Mouse (Mus musculus): ENCODE results near the gene Cftr. TPM values are rescaled to one million over a fixed set of nuclear protein-coding genes. Genes with fewer than 3 reads are reported as not detected.

Cftr gene
- total RNA-seq, 2 experiments from 2014 or later: not detected

DNA sequence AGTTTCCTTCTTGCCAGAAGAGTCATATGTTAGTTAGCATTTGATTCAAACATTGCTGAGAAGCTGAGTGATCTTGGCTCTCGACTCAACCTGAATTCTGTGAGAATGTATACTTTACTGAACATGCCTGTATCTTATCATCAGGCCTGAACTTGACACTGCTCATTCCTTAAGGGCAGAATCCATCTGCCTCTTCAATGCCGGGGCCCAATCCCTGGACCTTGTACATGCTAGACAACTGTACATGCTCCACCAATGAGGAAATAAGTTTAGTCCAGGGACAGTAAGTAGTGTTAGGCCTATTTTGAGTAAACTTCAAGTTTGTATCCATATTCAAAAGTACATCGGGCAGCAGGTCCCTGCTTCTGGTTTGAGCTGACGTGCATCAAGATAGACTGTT, 134.6 kb downstream of the Cftr start:
- ATAC-seq (replicated peaks; ENCODE audit: low FRiP score, low TSS enrichment, poor library complexity, severe bottlenecking): no peak

DNA sequence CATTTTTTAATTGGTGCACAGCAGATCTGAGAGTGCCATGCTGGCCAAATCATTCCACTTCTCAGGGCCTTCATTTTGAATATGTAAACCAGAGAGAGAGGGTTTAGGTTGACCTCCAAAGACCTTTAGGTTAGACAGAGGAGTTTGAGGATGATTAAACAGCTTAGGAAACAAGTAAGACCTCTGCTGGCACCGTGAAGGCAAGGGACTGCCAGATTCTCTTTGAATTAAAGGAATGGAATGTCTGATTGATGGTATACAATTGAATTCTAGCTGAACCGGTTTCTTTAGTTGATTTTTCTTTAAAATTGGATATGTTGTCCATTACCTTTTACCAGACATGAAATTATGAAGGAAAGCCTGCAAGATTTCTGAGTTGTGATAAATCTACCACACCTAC, 140.5 kb downstream of the Cftr start:
- no peak for ATAC-seq (replicated peaks; ENCODE audit: low FRiP score, low TSS enrichment, poor library complexity, severe bottlenecking)

DNA sequence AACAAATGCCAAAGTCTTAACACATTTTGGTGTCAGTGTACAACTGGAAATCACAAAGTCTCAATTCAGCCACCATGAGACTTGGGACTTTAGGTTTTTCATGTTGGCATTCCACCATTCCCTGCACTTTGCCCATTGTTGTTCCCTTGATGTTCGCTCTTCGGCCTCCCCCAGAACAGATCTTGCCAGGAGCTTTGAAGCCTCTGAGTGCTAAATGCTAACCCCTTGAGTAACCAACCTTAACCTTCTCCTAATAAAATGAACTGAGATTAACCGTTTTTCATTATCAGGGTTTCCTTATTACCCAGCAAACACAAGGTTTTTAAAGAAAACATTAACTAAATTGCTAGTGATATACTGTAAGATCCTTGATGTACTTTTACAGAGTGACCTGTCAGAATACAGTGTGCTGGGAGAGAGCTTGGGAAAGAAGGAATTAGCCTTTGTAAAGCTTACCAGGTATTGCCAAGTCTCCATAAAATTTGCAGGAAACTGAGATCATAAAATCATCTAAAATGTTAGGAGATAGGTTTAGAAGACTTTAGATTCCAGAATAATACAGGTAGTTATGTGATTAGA, 144.0 kb downstream of the Cftr start:
- ATAC-seq (replicated peaks; ENCODE audit: low FRiP score, low TSS enrichment, poor library complexity, severe bottlenecking): no peak

GRCm38 (mm10) chr6:18322950-18323349, 152.5 kb downstream of the Cftr start:
- no peak for ATAC-seq (replicated peaks; ENCODE audit: low FRiP score, low TSS enrichment, poor library complexity, severe bottlenecking)

GRCm38 (mm10) chr6:18335393-18335792, 164.9 kb downstream of the Cftr start:
- no peak for ATAC-seq (replicated peaks; ENCODE audit: low FRiP score, low TSS enrichment, poor library complexity, severe bottlenecking)

DNA sequence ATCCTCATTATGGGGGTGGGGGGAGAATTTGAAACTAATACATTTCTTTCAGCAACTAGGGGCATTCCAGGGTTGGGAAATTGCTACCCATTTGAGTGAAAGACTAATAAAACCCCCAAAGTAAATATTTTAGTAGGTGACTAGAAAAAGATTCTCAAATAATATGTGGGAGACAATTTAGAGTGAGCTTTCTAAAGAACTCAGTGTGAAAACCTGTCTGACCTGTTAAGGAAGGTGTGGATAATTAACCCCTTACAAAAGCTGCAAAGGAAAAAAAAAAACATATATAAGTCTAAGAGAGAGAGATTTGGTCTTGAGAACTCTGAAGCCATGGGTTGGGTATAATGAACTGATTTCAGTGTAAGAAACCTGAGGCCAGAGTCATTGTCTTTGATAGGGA, 167.8 kb downstream of the Cftr start:
- ATAC-seq (replicated peaks; ENCODE audit: low FRiP score, low TSS enrichment, poor library complexity, severe bottlenecking): no peak

GRCm38 (mm10) chr6:18344272-18344671, 173.8 kb downstream of the Cftr start:
- ATAC-seq (replicated peaks; ENCODE audit: low FRiP score, low TSS enrichment, poor library complexity, severe bottlenecking): no peak

DNA sequence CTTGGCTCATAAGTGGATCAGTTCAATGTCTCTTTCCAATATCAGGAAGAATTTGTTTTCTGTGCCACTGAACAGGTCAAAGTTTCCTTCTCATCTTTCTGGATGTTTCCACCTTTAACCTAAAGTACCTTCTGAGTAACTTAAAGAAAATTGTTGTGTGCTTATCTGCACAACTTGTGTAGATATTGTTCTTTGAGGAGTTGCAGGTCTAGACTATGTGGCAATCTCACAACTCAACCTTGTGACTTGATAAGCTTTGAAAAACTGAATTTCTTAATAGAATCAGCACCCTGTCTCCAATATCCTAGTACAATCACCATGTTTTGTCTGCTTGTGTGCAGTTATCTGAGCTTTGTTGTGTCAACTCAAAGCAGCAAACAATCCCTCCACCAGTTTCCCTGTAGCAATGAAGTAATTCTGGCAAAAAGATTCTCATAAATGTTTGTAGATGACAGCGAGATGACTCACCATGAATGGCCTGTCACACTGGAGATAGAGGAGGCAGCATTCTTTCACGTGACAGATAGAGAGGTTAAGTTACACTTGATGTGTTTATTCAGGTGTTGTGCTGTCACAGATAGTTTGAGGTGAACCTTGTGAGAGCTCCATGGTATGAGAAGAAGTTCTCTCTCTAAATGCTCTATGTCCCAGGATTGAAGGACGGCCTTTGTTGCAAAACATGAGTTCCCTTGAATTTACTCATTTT, 178.8 kb downstream of the Cftr start:
- no peak for ATAC-seq (replicated peaks; ENCODE audit: low FRiP score, low TSS enrichment, poor library complexity, severe bottlenecking)

- no peak for ATAC-seq (replicated peaks; ENCODE audit: low FRiP score, low TSS enrichment, poor library complexity, severe bottlenecking)
These were observed 189.7 kb downstream of the Cftr start for GRCm38 (mm10) chr6:18360154-18360553.

DNA sequence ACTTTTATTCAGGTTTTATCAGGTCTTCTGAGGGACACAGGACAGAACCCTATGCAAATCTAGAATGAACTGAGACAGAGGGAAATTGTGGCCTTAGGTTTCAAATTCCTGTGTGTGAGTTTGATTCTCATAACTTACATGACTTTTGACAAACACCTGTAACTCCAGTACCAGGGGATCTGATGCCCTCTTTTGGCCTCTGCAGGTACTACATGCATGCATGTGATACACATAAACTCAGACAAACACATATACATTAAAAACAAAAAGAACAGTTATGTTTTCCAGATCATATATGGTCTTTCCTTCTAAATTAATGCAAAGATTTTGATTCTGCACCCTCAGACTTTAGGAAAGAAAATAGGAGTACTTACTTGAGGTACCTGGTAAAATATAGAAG, 190.5 kb downstream of the Cftr start:
- no peak for ATAC-seq (replicated peaks; ENCODE audit: low FRiP score, low TSS enrichment, poor library complexity, severe bottlenecking)

DNA sequence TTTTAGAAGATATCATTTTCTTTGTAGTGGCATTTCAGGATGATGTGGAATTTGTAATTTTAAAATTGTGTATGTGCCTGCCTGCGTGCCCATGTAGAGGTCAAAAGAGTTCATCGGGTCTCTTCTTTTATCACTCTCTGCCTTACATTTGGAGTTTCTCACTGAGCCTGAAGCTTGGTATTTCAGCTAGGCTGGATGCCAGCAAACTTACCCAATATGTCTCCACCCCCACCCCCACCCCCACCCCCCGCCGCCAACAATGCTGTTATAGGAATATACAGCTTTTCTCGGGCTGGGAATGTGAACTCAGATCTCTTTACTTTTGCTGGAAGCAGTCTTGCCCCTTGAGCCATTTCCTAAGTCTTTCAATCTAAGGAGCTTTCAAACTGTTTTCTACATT, 191.7 kb downstream of the Cftr start:
- no peak for ATAC-seq (replicated peaks; ENCODE audit: low FRiP score, low TSS enrichment, poor library complexity, severe bottlenecking)

DNA sequence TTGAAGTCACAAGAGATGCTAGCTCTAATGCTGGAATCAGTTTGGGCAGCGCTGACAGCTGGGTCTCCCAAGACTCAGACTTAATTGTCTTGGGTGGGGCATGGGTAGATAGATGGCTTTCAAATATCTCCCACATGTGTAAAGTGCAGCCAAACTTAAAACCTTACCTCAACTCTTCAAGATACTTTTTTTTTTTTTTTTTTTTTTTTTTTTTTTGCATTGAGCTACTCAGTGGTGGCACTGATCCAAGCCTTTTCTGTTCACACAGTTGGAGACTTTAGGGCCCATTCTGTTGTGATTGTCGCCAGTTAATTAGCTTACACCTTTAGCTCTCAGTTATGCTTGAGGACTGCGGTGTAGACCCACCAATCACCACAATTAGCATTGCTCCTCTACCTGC, 198.6 kb downstream of the Cftr start:
- ATAC-seq (replicated peaks; ENCODE audit: low FRiP score, low TSS enrichment, poor library complexity, severe bottlenecking): no peak

GRCm38 (mm10) chr6:18369723-18370122, 199.2 kb downstream of the Cftr start:
- no peak for ATAC-seq (replicated peaks; ENCODE audit: low FRiP score, low TSS enrichment, poor library complexity, severe bottlenecking)

Other genes starting within 250 kb of the Cftr start
- gene Wnt2, start 140.1 kb upstream of the Cftr start, total RNA-seq (2014; fragmentation: Nextera tagmentation): not detected in 2 replicates
- not detected in 2 replicates for gene Wnt2, start 140.1 kb upstream of the Cftr start, total RNA-seq (2017)
- not detected in 2 replicates for gene Asz1, start 61.6 kb upstream of the Cftr start, total RNA-seq (2014; fragmentation: Nextera tagmentation)
- gene Asz1, start 61.6 kb upstream of the Cftr start, total RNA-seq (2017): not detected in 2 replicates